ENCODE assay signal across 8 mouse cellular contexts in the genomic region with DNA sequence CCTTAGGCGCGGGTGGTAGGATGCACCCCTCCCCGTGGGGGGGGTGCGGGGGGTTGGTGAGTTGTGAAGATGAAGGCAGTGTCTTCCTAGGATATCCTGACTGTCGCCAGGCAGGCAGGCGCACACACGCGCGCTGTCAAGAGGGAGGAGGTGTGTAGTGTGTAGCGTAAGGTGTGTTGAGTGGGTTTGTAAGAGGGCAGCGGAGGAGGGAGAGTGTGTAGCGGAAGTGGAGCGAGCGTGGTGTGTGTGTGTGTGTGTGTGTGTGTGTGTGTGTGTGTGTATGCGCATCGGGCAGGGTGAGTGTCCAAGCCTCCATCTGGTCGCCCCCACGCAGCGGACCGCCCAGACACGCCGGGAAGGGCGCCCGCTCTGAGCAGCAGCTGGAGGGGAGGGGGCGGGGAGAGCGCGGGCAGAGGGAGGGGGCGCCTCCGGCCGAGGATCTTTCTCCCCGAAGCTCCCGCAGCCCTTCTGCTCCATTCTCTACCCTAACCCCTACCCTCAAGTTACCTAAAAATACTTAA. TPM values are rescaled to one million over a fixed set of nuclear protein-coding genes. Genes with fewer than 3 reads are reported as not detected.
DNase-seq lines count a peak whose midpoint lies in the region; ATAC-seq and TF ChIP-seq lines count a peak whose summit lies in the region.

No protein-coding gene starts in this region.

- peak overlapping the region; percentile 79 for H3K27ac ChIP-seq in CH12.LX (ENCODE audit: insufficient read depth, low read depth)
- H3K27ac ChIP-seq in forebrain, embryonic 11.5 days (ENCODE audit: low read depth, low read length) = no peak overlapping the region

- in situ Hi-C loops in CH12.LX (cut with MboI; ENCODE audit: low pct_ligation_motif_present, low pct_unique_long_range_greater_than_20kb, low sequenced_read_pairs) = loop anchor here (25.0 kb wide), 1 partner anchor 224 kb away; no protein-coding TSS in a partner anchor

- peak overlapping the region; percentile 94 for H3K4me2 ChIP-seq in CH12.LX (ENCODE audit: insufficient read depth, low read depth, poor library complexity, severe bottlenecking)
- peak overlapping the region; percentile 80 for H3K4me2 ChIP-seq in forebrain, embryonic 11.5 days (ENCODE audit: low read depth, low read length, severe bottlenecking)

- TF ChIP-seq CTCF in CH12.LX (conservative IDR thresholded peaks at IDR 0.05 in 1 of 2, IDR thresholded peaks at IDR 0.05 in 1 of 2; ENCODE audit: low read depth in 2 of 2, low read length in 2 of 2) = no peak

- peak overlapping the region; percentile 29 for H3K9ac ChIP-seq in CH12.LX (ENCODE audit: insufficient read depth, low read depth)
- H3K9ac ChIP-seq in forebrain, embryonic 11.5 days (ENCODE audit: low read length) = peak overlapping the region; percentile 27; the same call in 1 of the 2 replicates

- no peak for TF ChIP-seq EP300 in CH12.LX (IDR thresholded peaks at IDR 0.05; ENCODE audit: low read length)

- H3K27me3 ChIP-seq in CH12.LX (replicated peaks) = peaks cover 10% of the 10 kb centered on the region
- H3K27me3 ChIP-seq in forebrain, embryonic 11.5 days (ENCODE audit: control insufficient read depth, insufficient read depth, low read length) = peaks cover 87% of the 10 kb centered on the region

- H3K4me1 ChIP-seq in CH12.LX (ENCODE audit: control insufficient read depth in 1 of 2, insufficient read depth in 2 of 2) = peaks cover 2 to 8% of the 10 kb centered on the region in 2 experiments; a peak in 3 of 4 replicates
- peaks cover 17% of the 10 kb centered on the region; the same call in 1 of the 2 replicates for H3K4me1 ChIP-seq in forebrain, embryonic 11.5 days (replicated peaks; ENCODE audit: control insufficient read depth, insufficient read depth, low read length)

- intact Hi-C loops in heart, postnatal 36 days (cut with DNase I) = loop anchor here (1.0 to 10.0 kb wide), 5 partner anchors 111 to 448 kb away; no protein-coding TSS in a partner anchor
- intact Hi-C loops in left cerebral cortex, postnatal 10 days (cut with DNase I) = loop anchor here (5.0 kb wide), 3 partner anchors 191 to 321 kb away; no protein-coding TSS in a partner anchor

- peak overlapping the region; percentile 54 to 87 (median 62) for H3K4me3 ChIP-seq in CH12.LX (replicated peaks in 1 of 3; ENCODE audit: low read depth in 2 of 3, low read length in 2 of 3, poor library complexity in 1 of 3)
- H3K4me3 ChIP-seq in forebrain, embryonic 11.5 days (ENCODE audit: low read depth, low read length) = peak overlapping the region; percentile 52

- under 1% methylated on average over 31 of the region's 32 CpGs for WGBS in forebrain, embryonic 11.5 days

- ATAC-seq in forebrain, embryonic 11.5 days (replicated peaks; ENCODE audit: low FRiP score) = peak; percentile 28
- ATAC-seq in megakaryocyte, adult 5-6 weeks (ENCODE audit: poor library complexity, severe bottlenecking) = peak; percentile 14
- no peak for ATAC-seq in megakaryocyte-erythroid progenitor cell, adult 5-6 weeks (replicated peaks; ENCODE audit: low FRiP score, low TSS enrichment, poor library complexity, severe bottlenecking)

- no peak for TF ChIP-seq POLR2A in CH12.LX (IDR thresholded peaks at IDR 0.05; ENCODE audit: low read depth, low read length)

- no peak for TF ChIP-seq RAD21 in CH12.LX (IDR thresholded peaks at IDR 0.05; ENCODE audit: low read depth, low read length)

- no peaks in the 10 kb centered on the region for H3K79me2 ChIP-seq in CH12.LX (replicated peaks; ENCODE audit: control insufficient read depth, extremely low read depth, insufficient read depth, poor library complexity, severe bottlenecking)

- dilution Hi-C loops in CH12.LX (cut with MboI; ENCODE audit: extremely low pct_ligation_motif_present, extremely low pct_unique_long_range_greater_than_20kb, low sequenced_read_pairs) = no loop called here

- DNase-seq in CH12.LX (ENCODE audit: extremely low read depth) (no peak), ZHBTc4 (ENCODE audit: low read depth, low spot score) (peak; percentile 60)
- DNase-seq in forebrain, embryonic 11.5 days (ENCODE audit: low spot score) = peak; percentile 71
- DNase-seq in heart, postnatal 36 days = peak; percentile 49 to 53
- DNase-seq in left cerebral cortex, postnatal 10 days (ENCODE audit: extremely low spot score in 1 of 2, low spot score in 2 of 2) = peak; percentile 56 to 79
- DNase-seq in right cerebral cortex, postnatal 10 days (ENCODE audit: low spot score in 2 of 2) = peak; percentile 73 to 78

- peaks cover 0 to 7% of the 10 kb centered on the region in 2 experiments for H3K36me3 ChIP-seq in CH12.LX (replicated peaks in 1 of 2; ENCODE audit: control insufficient read depth in 1 of 2, insufficient read depth in 1 of 2, low read length in 1 of 2)
- no peaks in the 10 kb centered on the region for H3K36me3 ChIP-seq in forebrain, embryonic 11.5 days (ENCODE audit: control insufficient read depth, insufficient read depth, low read length)

- H3K9me3 ChIP-seq in CH12.LX (replicated peaks; ENCODE audit: low read length) = peaks cover 8% of the 10 kb centered on the region
- no peaks in the 10 kb centered on the region for H3K9me3 ChIP-seq in forebrain, embryonic 11.5 days (ENCODE audit: control insufficient read depth, low read length)

TF ChIP-seq in CH12.LX, 34 proteins besides CTCF, POLR2A, EP300 and RAD21:
- no peak for TF ChIP-seq MAZ (IDR thresholded peaks at IDR 0.05; ENCODE audit: low read depth, low read length)
- no peak for TF ChIP-seq ELF1 (IDR thresholded peaks at IDR 0.05; ENCODE audit: low read depth, low read length)
- no peak for TF ChIP-seq ZC3H11A (IDR thresholded peaks at IDR 0.05; ENCODE audit: low read depth, low read length)
- TF ChIP-seq KAT2A (IDR thresholded peaks at IDR 0.05; ENCODE audit: insufficient replicate concordance, low read length) = no peak
- TF ChIP-seq CHD1 (IDR thresholded peaks at IDR 0.05; ENCODE audit: low read depth, low read length) = no peak
- TF ChIP-seq JUND (conservative IDR thresholded peaks at IDR 0.05; ENCODE audit: low read depth, low read length) = no peak
- no peak for TF ChIP-seq MYC (IDR thresholded peaks at IDR 0.05; ENCODE audit: low read depth, low read length)
- no peak for TF ChIP-seq RCOR1 (conservative IDR thresholded peaks at IDR 0.05; ENCODE audit: low read depth, low read length)
- no peak for TF ChIP-seq BHLHE40 (IDR thresholded peaks at IDR 0.05; ENCODE audit: low read depth, low read length)
- no peak for TF ChIP-seq PAX5 (IDR thresholded peaks at IDR 0.05; ENCODE audit: low read length)
- TF ChIP-seq NRF1 (IDR thresholded peaks at IDR 0.05; ENCODE audit: low read depth, low read length) = no peak
- no peak for TF ChIP-seq GABPA (IDR thresholded peaks at IDR 0.05; ENCODE audit: insufficient replicate concordance, low read depth, low read length)
- no peak for TF ChIP-seq TBP (conservative IDR thresholded peaks at IDR 0.05; ENCODE audit: low read depth, low read length)
- TF ChIP-seq USF2 (conservative IDR thresholded peaks at IDR 0.05; ENCODE audit: low read depth, low read length) = no peak

RNA-seq across cellular contexts. Expression of gene Egr2, which starts 1.4 kb away (rescaled TPM):
- 1.0 and 1.3 TPM in 2 replicates for total RNA-seq in CH12.LX (2012; rRNA removed)
- total RNA-seq in CH12.LX (2014; rRNA removed) = 4.7 and 5.7 TPM in 2 replicates
- polyA plus RNA-seq in CH12.LX (2012; ENCODE audit: insufficient read length, low read depth) = 3.1 and 4.6 TPM in 2 replicates
- 0.29 TPM in 1 of 2 replicates, not detected in the other for polyA plus RNA-seq in forebrain, embryonic 11.5 days (2014; fragmentation: Nextera tagmentation; extraction: Ambion mirVana)
- total RNA-seq in heart, postnatal 36 days (2021) = 1 to 10 TPM in 1 of 2 experiments, under 1 TPM in 1; 0.27 to 1.2 TPM
- 1 to 10 TPM; 3.1 to 4.4 TPM for total RNA-seq in left cerebral cortex, postnatal 10 days (2021)
- 1.0 and 1.2 TPM in 2 replicates for total RNA-seq in megakaryocyte, adult 5-6 weeks (2015)
- total RNA-seq in megakaryocyte, adult 5-6 weeks (2017) = 1.4 and 13.3 TPM in 2 replicates
- total RNA-seq in megakaryocyte-erythroid progenitor cell, adult 5-6 weeks (2014; fragmentation: Nextera tagmentation) = not detected in 2 replicates
- 5.8 and 18.5 TPM in 2 replicates for total RNA-seq in megakaryocyte-erythroid progenitor cell, adult 5-6 weeks (2017)

RNA-seq across cellular contexts. Expression of gene Ado, which starts 12.1 kb away (rescaled TPM):
- total RNA-seq in CH12.LX (2012; rRNA removed) = 14.6 and 14.8 TPM in 2 replicates
- 11.2 and 12.3 TPM in 2 replicates for total RNA-seq in CH12.LX (2014; rRNA removed)
- 9.1 and 10.3 TPM in 2 replicates for polyA plus RNA-seq in CH12.LX (2012; ENCODE audit: insufficient read length, low read depth)
- 60.8 and 62.9 TPM in 2 replicates for polyA plus RNA-seq in forebrain, embryonic 11.5 days (2014; fragmentation: Nextera tagmentation; extraction: Ambion mirVana)
- total RNA-seq in heart, postnatal 36 days (2021) = 10 to 100 TPM; 16.4 to 16.6 TPM
- total RNA-seq in left cerebral cortex, postnatal 10 days (2021) = 10 to 100 TPM; 41.0 to 44.4 TPM
- 11.0 and 12.7 TPM in 2 replicates for total RNA-seq in megakaryocyte, adult 5-6 weeks (2015)
- 13.2 and 16.3 TPM in 2 replicates for total RNA-seq in megakaryocyte, adult 5-6 weeks (2017)
- 14.1 and 16.7 TPM in 2 replicates for total RNA-seq in megakaryocyte-erythroid progenitor cell, adult 5-6 weeks (2014; fragmentation: Nextera tagmentation)
- 22.6 and 23.0 TPM in 2 replicates for total RNA-seq in megakaryocyte-erythroid progenitor cell, adult 5-6 weeks (2017)
